Mouse (Mus musculus) left cerebral cortex, postnatal 10 days (tissue): Measurements from ENCODE around the gene Stk10. TPM values are rescaled to one million over a fixed set of nuclear protein-coding genes. Genes with fewer than 3 reads are reported as not detected.

ENCODE experiments used
- DNase-seq, 2 experiments: peaks; one replicate each; pipeline ENCODE4 v3.0.0; 2021 to 2022; ENCODE audit warnings: low spot score in 2 of 2, mixed read lengths in 1 of 2; ENCODE audit errors: extremely low spot score in 1 of 2
- intact Hi-C: fragments of 180-260 bp; cut with DNase I; formaldehyde crosslinking; loops from one replicate; pipeline ENCODE4 v1.15.1; 2025
- total RNA-seq, 2 experiments: library from RNA; stranded (reverse); gene quantifications; 2 replicates each; pipeline ENCODE4 v1.2.3; 2021

Stk10 gene
- total RNA-seq, 2 experiments from 2014 or later, result 6.4 to 7.5 TPM

- no peak for DNase-seq
- intact Hi-C loops, result no loop called here
Measured at GRCm38 (mm10) chr11:32636275-32636674, 103.2 kb downstream of the Stk10 start.

GRCm38 (mm10) chr11:32638521-32639255 is 105.6 kb downstream of the Stk10 start:
- intact Hi-C loops, result no loop called here
- no peak for DNase-seq

DNA sequence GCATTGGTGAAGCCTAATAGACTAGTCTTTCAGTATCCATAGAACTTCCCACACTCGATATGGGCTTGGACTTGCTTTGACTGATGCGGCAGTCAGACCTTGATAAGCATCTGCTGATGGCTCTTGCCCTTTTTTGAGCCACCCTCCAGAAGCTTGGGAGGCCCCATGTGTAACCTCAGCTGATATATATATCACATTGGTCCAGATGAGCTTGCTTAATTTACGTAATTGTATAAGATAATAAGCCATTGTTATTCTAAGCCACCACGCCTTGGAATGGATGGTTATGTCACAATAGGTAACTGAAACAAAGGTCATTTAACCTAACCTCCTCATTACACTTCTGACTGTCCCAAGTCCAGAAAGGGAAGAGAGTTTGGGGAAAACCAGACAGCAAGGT is 107.5 kb downstream of the Stk10 start:
- DNase-seq, result no peak
- intact Hi-C loops, result loop anchor here (5.0 kb wide), 2 partner anchors 42 to 67 kb away; no protein-coding TSS in a partner anchor

DNA sequence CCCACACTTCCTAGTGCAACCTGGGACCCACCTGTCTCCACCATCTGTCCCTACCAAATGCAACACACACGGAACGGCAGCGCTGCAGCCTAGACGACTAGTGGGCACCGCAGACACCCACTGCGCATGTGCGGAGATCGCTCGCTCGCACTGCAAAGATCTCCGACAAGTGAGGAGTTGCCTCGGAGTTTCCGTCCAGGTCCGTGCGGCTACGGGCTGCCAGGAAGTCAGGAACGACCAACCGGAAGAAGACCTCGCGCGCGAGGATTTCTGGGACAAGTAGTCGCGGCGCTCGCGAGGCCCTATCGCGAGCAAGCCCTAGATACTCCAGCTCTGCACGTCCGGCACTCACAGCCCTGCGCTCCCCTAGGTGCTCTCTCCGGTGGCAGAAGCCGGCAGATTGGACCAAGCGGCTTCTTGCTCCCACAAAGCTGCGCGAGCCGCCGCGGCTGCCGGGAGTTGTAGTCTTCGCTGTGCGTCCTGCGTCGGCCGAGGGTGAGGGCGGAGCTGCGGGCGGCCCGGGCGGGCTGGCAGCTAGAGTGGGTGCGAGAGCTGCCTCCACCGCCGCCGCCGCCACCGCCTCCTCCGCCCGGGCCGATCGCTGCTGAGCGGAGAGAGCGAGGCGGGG is 109.3 kb downstream of the Stk10 start, which contains the start of gene Fbxw11:
Gene Fbxw11, plus strand, starts transcription at position 476 of the 628 bp plus-strand sequence.
- intact Hi-C loops, result loop anchor here (5.0 kb wide), 2 partner anchors 40 to 65 kb away; no protein-coding TSS in a partner anchor
- peak; percentile 96 to 97 for DNase-seq

DNA sequence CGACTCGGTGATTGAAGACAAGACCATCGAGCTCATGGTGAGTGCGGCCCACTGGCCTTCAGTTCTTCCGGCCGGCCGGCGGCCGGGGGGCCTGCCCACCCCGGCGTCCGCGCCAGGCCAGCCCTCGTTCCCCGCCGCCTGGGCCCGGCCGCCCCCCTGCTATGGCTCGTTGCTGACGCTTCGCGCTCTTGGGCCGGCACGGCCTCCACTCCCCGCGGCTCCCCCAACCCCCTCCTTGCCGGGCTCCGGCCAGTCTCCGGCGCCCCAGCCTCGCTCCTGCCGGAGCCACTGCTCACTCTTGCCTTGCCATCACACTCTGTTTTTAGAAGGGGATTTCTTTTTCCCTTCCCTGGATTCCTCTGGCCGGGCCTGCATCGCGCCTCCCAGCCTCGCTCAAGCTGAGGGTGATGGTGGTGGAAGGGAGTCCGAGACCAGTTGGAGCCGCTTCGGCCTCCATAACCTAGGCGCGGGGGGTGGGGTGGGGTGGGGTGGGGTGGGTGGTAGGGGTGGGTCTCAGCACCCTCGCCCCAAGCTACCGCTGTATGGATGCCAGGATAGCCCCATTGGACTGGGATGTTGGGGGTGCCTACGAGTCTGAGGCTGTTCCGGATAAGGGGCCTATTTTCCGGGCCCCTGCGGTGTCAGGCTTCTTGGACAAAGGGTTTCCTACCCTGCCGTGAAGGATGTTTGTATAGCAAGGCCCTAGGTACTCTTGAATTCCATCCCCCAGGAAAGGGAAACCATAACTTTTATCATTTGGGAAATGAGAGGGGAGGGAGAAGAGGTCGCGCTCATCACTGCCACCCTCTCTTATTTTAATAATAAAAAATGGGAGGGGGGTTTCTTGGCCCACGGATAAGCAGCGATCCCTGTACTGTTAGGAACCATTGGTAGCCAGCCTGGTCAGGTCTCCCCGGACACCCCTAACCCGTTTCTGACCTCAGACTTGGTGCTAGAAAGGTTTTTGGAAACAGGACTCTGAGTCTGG is 110.1 kb downstream of the Stk10 start:
- peak in 1 of 2 experiments; percentile 81 for DNase-seq
- intact Hi-C loops, result loop anchor here (5.0 kb wide), 2 partner anchors 39 to 64 kb away; no protein-coding TSS in a partner anchor

DNA sequence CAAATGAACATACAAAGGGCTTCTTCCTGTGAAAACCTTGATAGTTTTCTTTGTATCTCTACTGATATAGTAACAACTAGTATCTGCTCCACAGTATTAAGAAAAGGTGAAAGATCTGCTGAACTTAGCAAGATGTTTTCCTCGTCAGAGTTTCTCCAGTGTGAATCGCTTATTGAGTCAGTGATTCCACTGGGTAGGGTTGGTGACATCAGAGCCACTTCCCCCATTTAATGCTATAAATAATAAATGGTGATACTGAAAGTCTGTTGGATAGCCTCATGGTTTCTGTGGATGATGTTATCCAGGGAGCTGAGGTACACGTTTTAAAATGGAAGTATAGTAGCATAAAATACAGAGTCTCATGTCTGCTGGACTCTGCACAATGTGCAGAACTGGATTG is 110.9 kb downstream of the Stk10 start:
- DNase-seq, result no peak
- intact Hi-C loops, result loop anchor here (5.0 kb wide), 2 partner anchors 38 to 63 kb away; no protein-coding TSS in a partner anchor

GRCm38 (mm10) chr11:32647265-32647664 is 114.2 kb downstream of the Stk10 start:
- DNase-seq, result no peak
- intact Hi-C loops, result no loop called here

DNA sequence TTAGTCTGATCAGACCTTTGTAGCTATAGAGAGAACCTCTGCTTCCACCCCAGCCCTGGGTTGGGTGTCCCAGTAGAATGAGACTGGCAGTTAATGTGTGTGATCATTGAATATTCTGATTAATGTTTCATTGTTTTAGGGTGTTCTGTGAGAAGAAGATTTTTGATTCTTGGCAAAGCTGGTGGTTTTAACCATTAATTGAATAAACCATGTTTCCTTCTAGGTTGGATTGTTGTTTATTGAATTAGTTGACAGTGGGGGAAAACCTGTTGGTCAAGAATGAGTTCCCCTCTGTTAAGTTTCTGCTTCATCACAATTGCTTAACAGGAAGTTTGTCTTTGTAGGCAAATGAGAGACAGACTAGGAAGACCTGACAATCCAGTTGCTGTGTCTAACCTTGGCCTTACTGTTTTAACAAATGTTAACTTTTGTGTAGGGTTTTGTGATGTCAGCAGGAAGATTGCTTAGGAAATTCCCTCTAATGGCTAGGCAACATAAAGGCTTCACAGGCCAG is 117.2 kb downstream of the Stk10 start:
- intact Hi-C loops, result no loop called here
- no peak for DNase-seq

DNA sequence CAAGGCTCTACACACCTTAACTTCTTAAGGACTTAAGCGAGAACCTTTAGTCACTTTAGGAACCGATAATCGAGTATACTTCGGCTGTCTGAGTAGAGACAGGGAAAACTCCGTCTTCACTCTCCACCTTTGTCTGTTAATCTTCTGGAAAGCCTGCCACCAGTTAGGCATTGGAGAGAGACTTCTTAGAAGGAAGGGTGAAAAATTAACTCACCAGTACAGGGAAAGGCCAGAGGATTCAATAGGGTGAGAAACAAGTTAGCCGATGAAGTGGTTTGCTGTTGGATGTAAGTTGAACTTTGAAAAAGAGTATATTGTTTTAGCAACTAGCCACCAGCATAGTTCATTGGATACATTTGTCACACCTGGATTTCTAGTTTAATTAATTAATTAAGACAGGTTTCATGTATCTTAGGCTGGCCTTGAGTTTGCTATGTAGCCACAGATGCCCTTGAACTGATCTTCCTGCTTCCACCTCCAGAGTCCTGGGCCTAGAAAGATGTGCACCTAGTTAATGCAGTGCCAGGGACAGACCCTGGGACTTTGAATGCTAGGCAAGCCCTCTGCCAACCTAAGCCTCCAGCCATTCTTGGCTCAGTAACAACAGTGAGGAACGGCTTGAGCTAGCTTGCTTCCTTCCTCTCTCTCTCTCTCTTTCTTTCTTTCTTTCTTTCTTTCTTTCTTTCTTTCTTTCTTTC is 117.9 kb downstream of the Stk10 start:
- no peak for DNase-seq
- intact Hi-C loops, result no loop called here

DNA sequence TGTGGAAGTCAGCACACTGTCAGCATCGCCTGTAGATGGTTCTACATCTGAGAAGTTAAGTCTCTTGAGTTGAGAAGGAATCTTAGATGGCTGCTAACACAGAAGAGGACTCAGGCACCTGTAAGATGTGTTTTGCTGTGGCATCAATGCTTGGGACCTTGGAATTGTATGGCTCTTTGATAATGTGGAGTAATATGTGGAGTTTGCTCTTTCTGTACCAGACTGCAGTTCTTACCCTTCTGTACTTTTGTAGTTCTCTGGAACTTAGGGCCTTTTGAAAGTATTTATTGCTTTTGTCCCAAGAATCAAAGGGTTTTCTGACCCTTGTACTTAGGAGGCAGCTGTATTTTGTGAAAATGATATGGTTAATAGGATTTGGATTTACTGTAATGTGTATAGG is 118.6 kb downstream of the Stk10 start:
- no peak for DNase-seq
- intact Hi-C loops, result no loop called here

DNA sequence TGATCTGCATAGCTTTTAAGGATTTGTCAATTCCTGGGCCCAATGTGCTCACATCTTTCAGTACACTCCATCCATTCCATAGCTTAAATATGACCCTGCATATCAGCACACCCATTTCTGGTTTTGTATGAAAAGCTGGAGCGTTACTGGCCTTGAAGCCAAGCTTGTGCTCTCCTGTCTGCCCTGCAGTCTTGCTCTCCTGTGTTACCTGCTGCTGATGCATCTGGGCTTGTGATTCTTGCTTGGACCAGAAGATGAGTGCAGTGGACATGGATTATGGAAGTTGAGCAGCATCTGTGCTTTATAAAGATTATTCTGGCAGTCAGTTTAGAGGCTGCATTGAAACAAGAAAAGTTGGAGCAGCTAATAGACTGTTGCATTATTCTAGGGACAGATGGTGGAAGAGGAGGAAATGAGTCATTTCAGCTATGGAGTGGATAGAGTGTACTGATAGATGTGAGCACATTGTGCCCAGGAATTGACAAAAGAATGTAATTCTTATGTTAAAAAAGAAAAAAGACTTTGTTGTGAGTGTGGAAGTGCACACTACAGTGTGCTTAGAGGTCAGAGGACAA is 129.1 kb downstream of the Stk10 start:
- DNase-seq, result no peak
- intact Hi-C loops, result no loop called here

DNA sequence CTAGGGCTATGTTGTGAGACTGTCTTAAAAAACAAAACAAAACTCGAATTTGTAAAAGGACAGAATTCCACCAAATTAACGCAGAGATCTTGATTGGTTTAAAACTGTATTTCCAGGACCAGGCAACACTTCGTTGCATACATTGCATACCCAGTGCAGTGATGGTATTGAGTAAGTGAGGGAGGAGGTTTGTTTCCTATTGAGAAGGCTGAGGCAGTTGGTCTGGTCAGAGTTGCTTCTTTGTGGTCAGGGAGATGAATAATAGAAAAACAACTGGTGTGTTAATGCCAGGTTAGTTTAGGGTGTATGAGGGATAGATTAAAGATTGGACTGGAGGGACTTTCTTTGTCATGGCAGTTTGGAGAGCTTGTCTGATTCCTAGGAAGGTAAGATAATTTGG is 132.5 kb downstream of the Stk10 start:
- no peak for DNase-seq
- intact Hi-C loops, result no loop called here

GRCm38 (mm10) chr11:32666983-32667382 is 133.9 kb downstream of the Stk10 start:
- no peak for DNase-seq
- intact Hi-C loops, result no loop called here

GRCm38 (mm10) chr11:32671480-32671879 is 138.4 kb downstream of the Stk10 start:
- DNase-seq, result no peak
- intact Hi-C loops, result no loop called here
